Mouse (Mus musculus): Measurements from ENCODE around the gene Lmcd1. TPM values are rescaled to one million over a fixed set of nuclear protein-coding genes. Genes with fewer than 3 reads are reported as not detected.

The Lmcd1 gene
- total and polyA plus RNA-seq, 3 experiments, result 0.64 to 4.8 (median 2.3) TPM

DNA sequence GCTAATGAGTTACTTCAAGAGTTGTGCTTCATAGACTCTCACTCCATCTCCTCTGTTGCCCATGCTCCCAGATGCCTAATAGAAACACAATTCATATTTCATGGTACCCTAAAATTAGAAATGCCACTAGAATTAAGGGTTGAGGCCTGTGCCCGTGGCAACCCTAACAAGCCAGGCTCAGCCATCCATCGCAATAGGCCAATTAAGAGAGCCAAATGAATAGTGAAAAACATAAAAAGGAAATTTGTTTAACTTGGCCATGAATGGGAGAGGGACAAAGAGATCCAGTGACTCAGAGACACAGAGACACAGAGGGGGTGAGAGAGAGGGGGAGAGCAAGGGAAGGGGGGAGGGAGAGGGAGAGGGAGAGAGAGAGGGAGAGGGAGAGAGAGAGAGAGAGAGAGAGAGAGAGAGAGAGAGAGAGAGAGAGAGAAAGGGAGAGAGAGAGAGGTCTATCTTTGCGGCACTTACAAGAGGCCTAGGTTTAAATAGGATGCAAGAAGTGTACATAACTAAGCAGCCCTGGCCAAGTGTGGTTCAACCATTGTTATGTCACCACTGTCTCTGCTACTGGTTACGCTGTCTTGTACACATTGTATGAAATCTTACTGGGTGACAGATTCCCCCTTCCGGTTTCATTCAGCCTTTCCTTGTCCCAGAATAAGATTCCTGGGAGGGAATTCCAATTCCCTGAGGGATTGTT is 57.1 kb downstream of the Lmcd1 start:
- no peak for DNase-seq (ENCODE audit: extremely low read depth)
- dilution Hi-C loops (cut with MboI; ENCODE audit: extremely low pct_ligation_motif_present, extremely low pct_unique_long_range_greater_than_20kb, low sequenced_read_pairs), result no loop called here

DNA sequence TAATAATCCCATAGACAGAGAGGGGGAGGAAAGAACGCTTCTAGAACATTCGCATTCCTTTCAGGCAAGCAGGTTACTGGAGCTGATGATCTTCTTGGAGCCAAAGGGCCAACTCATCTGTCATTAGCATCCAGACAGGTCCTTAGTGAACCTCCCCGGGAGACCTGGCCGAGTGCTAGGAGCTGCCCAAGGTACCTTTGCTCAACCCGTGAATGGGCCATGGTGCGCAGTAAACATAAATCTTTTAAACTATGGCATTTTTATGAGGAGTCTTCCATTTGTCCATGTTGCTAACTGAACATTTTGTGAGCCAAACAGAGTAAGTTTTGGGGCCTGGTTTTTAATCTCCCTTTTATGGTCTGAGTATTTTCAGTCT is 57.7 kb downstream of the Lmcd1 start:
- in situ Hi-C loops (cut with MboI; ENCODE audit: low pct_ligation_motif_present, low pct_unique_long_range_greater_than_20kb, low sequenced_read_pairs), result no loop called here

More for the DNA sequence above, 57.1 kb downstream of the Lmcd1 start:
- in situ Hi-C loops (cut with MboI; ENCODE audit: low pct_ligation_motif_present, low pct_unique_long_range_greater_than_20kb, low sequenced_read_pairs), result no loop called here
- no peak overlapping the region for H3K4me3 ChIP-seq (replicated peaks in 1 of 3; ENCODE audit: low read depth in 2 of 3, low read length in 2 of 3, poor library complexity in 1 of 3)
- no peak overlapping the region for H3K9ac ChIP-seq (ENCODE audit: insufficient read depth, low read depth)
- TF ChIP-seq JUN (IDR thresholded peaks at IDR 0.05; ENCODE audit: insufficient read depth, low read depth, low read length) (no peak), MAZ (IDR thresholded peaks at IDR 0.05; ENCODE audit: low read depth, low read length) (no peak), ZMIZ1 (IDR thresholded peaks at IDR 0.05; ENCODE audit: low read depth, low read length) (no peak)
- H3K9me3 ChIP-seq (replicated peaks; ENCODE audit: low read length), result no peaks in the 10 kb centered on the region
- H3K27ac ChIP-seq (ENCODE audit: insufficient read depth, low read depth), result no peak overlapping the region
- no peak overlapping the region for H3K4me2 ChIP-seq (ENCODE audit: insufficient read depth, low read depth, poor library complexity, severe bottlenecking)
- H3K36me3 ChIP-seq (replicated peaks in 1 of 2; ENCODE audit: control insufficient read depth in 1 of 2, insufficient read depth in 1 of 2, low read length in 1 of 2), result no peaks in the 10 kb centered on the region
- peaks cover 6% of the 10 kb centered on the region for H3K27me3 ChIP-seq (replicated peaks)
- H3K79me2 ChIP-seq (replicated peaks; ENCODE audit: control insufficient read depth, extremely low read depth, insufficient read depth, poor library complexity, severe bottlenecking), result no peaks in the 10 kb centered on the region
- H3K4me1 ChIP-seq (ENCODE audit: control insufficient read depth in 1 of 2, insufficient read depth in 2 of 2), result no peaks in the 10 kb centered on the region

DNA sequence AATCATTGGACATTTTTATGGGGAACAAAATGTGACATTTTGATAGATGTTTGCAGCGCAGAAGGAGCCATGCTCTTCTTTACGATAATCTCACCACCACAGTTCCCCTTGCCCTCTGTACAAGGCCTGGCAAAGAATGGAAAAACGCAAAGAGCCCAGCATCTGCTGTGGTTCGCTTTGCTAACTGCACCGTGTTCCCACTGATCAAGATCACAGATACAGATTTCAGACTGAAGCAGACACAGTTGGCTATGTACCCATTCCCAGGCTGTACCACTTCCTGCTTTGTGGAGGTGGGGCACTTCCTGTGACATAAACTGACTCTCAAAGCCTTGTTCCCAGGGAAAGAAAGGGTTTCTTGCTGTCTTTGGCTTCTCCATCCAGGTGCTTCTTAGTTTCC is 60.4 kb downstream of the Lmcd1 start:
- dilution Hi-C loops (cut with MboI; ENCODE audit: extremely low pct_ligation_motif_present, extremely low pct_unique_long_range_greater_than_20kb, low sequenced_read_pairs) (no loop called here), in situ Hi-C loops (cut with MboI; ENCODE audit: low pct_ligation_motif_present, low pct_unique_long_range_greater_than_20kb, low sequenced_read_pairs) (no loop called here)
- Histone ChIP-seq H3K9ac (ENCODE audit: insufficient read depth, low read depth) (no peak overlapping the region), H3K27ac (ENCODE audit: insufficient read depth, low read depth) (no peak overlapping the region), H3K27me3 (replicated peaks) (peaks cover 8% of the 10 kb centered on the region), H3K9me3 (replicated peaks; ENCODE audit: low read length) (no peaks in the 10 kb centered on the region), H3K36me3 (replicated peaks in 1 of 2; ENCODE audit: control insufficient read depth in 1 of 2, insufficient read depth in 1 of 2, low read length in 1 of 2) (no peaks in the 10 kb centered on the region), H3K4me2 (ENCODE audit: insufficient read depth, low read depth, poor library complexity, severe bottlenecking) (no peak overlapping the region), H3K4me3 (replicated peaks in 1 of 3; ENCODE audit: low read depth in 2 of 3, low read length in 2 of 3, poor library complexity in 1 of 3) (no peak overlapping the region), H3K79me2 (replicated peaks; ENCODE audit: control insufficient read depth, extremely low read depth, insufficient read depth, poor library complexity, severe bottlenecking) (no peaks in the 10 kb centered on the region), H3K4me1 (ENCODE audit: control insufficient read depth in 1 of 2, insufficient read depth in 2 of 2) (no peaks in the 10 kb centered on the region)
- TF ChIP-seq SMC3 (IDR thresholded peaks at IDR 0.05; ENCODE audit: low read depth, low read length), result no peak
- no peak for TF ChIP-seq USF2 (conservative IDR thresholded peaks at IDR 0.05; ENCODE audit: low read depth, low read length)
- TF ChIP-seq ZMIZ1 (IDR thresholded peaks at IDR 0.05; ENCODE audit: low read depth, low read length), result no peak
- no peak for TF ChIP-seq USF1 (IDR thresholded peaks at IDR 0.05; ENCODE audit: low read depth, low read length)
- TF ChIP-seq CTCF (conservative IDR thresholded peaks at IDR 0.05 in 1 of 2, IDR thresholded peaks at IDR 0.05 in 1 of 2; ENCODE audit: low read depth in 2 of 2, low read length in 2 of 2), result no peak
- no peak for TF ChIP-seq POLR2A (IDR thresholded peaks at IDR 0.05; ENCODE audit: low read depth, low read length)
- TF ChIP-seq EP300 (IDR thresholded peaks at IDR 0.05; ENCODE audit: low read length), result no peak
- TF ChIP-seq RCOR1 (conservative IDR thresholded peaks at IDR 0.05; ENCODE audit: low read depth, low read length), result no peak
- TF ChIP-seq ZNF384 (IDR thresholded peaks at IDR 0.05; ENCODE audit: low read depth, low read length), result no peak
- TF ChIP-seq RAD21 (IDR thresholded peaks at IDR 0.05; ENCODE audit: low read depth, low read length), result no peak
- no peak for TF ChIP-seq POLR2AphosphoS2 (IDR thresholded peaks at IDR 0.05; ENCODE audit: low read depth, low read length)
- DNase-seq (ENCODE audit: extremely low read depth), result no peak

More for the DNA sequence above, 57.7 kb downstream of the Lmcd1 start:
- Histone ChIP-seq H3K4me1 (ENCODE audit: control insufficient read depth in 1 of 2, insufficient read depth in 2 of 2) (no peaks in the 10 kb centered on the region), H3K36me3 (replicated peaks in 1 of 2; ENCODE audit: control insufficient read depth in 1 of 2, insufficient read depth in 1 of 2, low read length in 1 of 2) (no peaks in the 10 kb centered on the region), H3K9me3 (replicated peaks; ENCODE audit: low read length) (no peaks in the 10 kb centered on the region), H3K4me3 (replicated peaks in 1 of 3; ENCODE audit: low read depth in 2 of 3, low read length in 2 of 3, poor library complexity in 1 of 3) (no peak overlapping the region), H3K9ac (ENCODE audit: insufficient read depth, low read depth) (no peak overlapping the region), H3K4me2 (ENCODE audit: insufficient read depth, low read depth, poor library complexity, severe bottlenecking) (no peak overlapping the region), H3K27ac (ENCODE audit: insufficient read depth, low read depth) (no peak overlapping the region), H3K27me3 (replicated peaks) (peaks cover 6% of the 10 kb centered on the region), H3K79me2 (replicated peaks; ENCODE audit: control insufficient read depth, extremely low read depth, insufficient read depth, poor library complexity, severe bottlenecking) (no peaks in the 10 kb centered on the region)
- TF ChIP-seq HCFC1 (IDR thresholded peaks at IDR 0.05; ENCODE audit: low read depth, low read length) (no peak), SIN3A (IDR thresholded peaks at IDR 0.05; ENCODE audit: low read length) (no peak), USF1 (IDR thresholded peaks at IDR 0.05; ENCODE audit: low read depth, low read length) (no peak)
- dilution Hi-C loops (cut with MboI; ENCODE audit: extremely low pct_ligation_motif_present, extremely low pct_unique_long_range_greater_than_20kb, low sequenced_read_pairs), result no loop called here
- no peak for DNase-seq (ENCODE audit: extremely low read depth)
